Mouse (Mus musculus) ES-E14 (cell line): ENCODE results near the gene Tmem88b. TPM values are rescaled to one million over a fixed set of nuclear protein-coding genes. Genes with fewer than 3 reads are reported as not detected.
"Not testable (repeated sequence)": the region's sequence is repeated elsewhere in the genome, so short reads cannot be mapped to it uniquely, and the experiment has no call there.

Source experiments
- DNase-seq: peaks from one replicate; pipeline ENCODE4 v3.0.0-alpha.2; 2013; ENCODE audit warnings: low read depth, low spot score
- H3K27ac ChIP-seq: 2 replicates; pipeline ENCODE4 v1.5.1; 2012; ENCODE audit warnings: low read depth, mild to moderate bottlenecking, low read length, moderate library complexity, mixed read lengths; ENCODE audit not compliant: poor library complexity, insufficient read depth, severe bottlenecking
- H3K36me3 ChIP-seq: 2 replicates; pipeline ENCODE4 v1.6.1; 2012; ENCODE audit warnings: mild to moderate bottlenecking, low read length, moderate library complexity, mixed read lengths; ENCODE audit not compliant: control insufficient read depth, poor library complexity, insufficient read depth, severe bottlenecking
- H3K4me1 ChIP-seq, 2 experiments: fragments of 150-350 bp in 1 of 2; sonication (generic) in 1 of 2; 2 replicates each; pipeline ENCODE4 v1.6.1; 2012; ENCODE audit warnings: low read length in 2 of 2, mild to moderate bottlenecking in 1 of 2, mixed read lengths in 1 of 2; ENCODE audit not compliant: control insufficient read depth in 2 of 2, insufficient read depth in 2 of 2, poor library complexity in 1 of 2
- H3K4me3 ChIP-seq, 2 experiments: fragments of 150-350 bp in 1 of 2; sonication (generic) in 1 of 2; 2 replicates each; pipeline ENCODE4 v1.5.1; 2012; ENCODE audit warnings: low read length in 2 of 2, low read depth in 1 of 2, mild to moderate bottlenecking in 1 of 2, mixed read lengths in 1 of 2; ENCODE audit not compliant: insufficient read depth in 1 of 2, poor library complexity in 1 of 2, severe bottlenecking in 1 of 2
- H3K9ac ChIP-seq: 2 replicates; pipeline ENCODE4 v1.6.1; 2012; ENCODE audit warnings: low read depth, mild to moderate bottlenecking, low read length, mixed read lengths; ENCODE audit not compliant: poor library complexity, insufficient read depth, severe bottlenecking
- H3K9me3 ChIP-seq: fragments of 150-350 bp; sonication (generic); 2 replicates; pipeline ENCODE4 v1.6.1; 2012; ENCODE audit warnings: low read depth, mild to moderate bottlenecking, low read length; ENCODE audit not compliant: control insufficient read depth, insufficient read depth
- CHD2 ChIP-seq: IDR thresholded peaks from 2 replicates; pipeline ENCODE4 v1.6.1; 2014; ENCODE audit warnings: mild to moderate bottlenecking, low read depth, low read length, inconsistent platforms
- HCFC1 ChIP-seq: IDR thresholded peaks from 2 replicates; pipeline ENCODE4 v1.6.1; 2012; ENCODE audit warnings: low read length, inconsistent platforms, borderline replicate concordance; ENCODE audit not compliant: insufficient read depth
- MAFK ChIP-seq: IDR thresholded peaks from 2 replicates; pipeline ENCODE4 v1.6.1; 2014; ENCODE audit warnings: mild to moderate bottlenecking, low read depth, low read length, inconsistent platforms; ENCODE audit not compliant: insufficient read depth
- ZC3H11A ChIP-seq: IDR thresholded peaks from 2 replicates; pipeline ENCODE4 v1.6.1; 2012; ENCODE audit warnings: low read depth, mild to moderate bottlenecking, inconsistent platforms, low read length, borderline replicate concordance
- ZNF384 ChIP-seq: IDR thresholded peaks from 2 replicates; pipeline ENCODE4 v1.6.1; 2012; ENCODE audit warnings: low read depth, low read length, inconsistent platforms
- in situ Hi-C, 2 experiments: fragments of 600-800 bp; cut with MboI; formaldehyde crosslinking; loops; one replicate each; pipeline ENCODE4 v1.15.1; 2025; ENCODE audit warnings: low sequenced_read_pairs in 2 of 2, inconsistent platforms in 1 of 2; ENCODE audit not compliant: unreplicated experiment in 2 of 2
- total RNA-seq: library from RNA; depleted of rRNA; stranded (reverse); fragments of 300-350 nt; gene quantifications from 2 replicates; pipeline ENCODE4 v1.2.3, GENCODE M21; 2012

The Tmem88b gene
- total RNA-seq, 1 experiment: 0.09 TPM

DNA sequence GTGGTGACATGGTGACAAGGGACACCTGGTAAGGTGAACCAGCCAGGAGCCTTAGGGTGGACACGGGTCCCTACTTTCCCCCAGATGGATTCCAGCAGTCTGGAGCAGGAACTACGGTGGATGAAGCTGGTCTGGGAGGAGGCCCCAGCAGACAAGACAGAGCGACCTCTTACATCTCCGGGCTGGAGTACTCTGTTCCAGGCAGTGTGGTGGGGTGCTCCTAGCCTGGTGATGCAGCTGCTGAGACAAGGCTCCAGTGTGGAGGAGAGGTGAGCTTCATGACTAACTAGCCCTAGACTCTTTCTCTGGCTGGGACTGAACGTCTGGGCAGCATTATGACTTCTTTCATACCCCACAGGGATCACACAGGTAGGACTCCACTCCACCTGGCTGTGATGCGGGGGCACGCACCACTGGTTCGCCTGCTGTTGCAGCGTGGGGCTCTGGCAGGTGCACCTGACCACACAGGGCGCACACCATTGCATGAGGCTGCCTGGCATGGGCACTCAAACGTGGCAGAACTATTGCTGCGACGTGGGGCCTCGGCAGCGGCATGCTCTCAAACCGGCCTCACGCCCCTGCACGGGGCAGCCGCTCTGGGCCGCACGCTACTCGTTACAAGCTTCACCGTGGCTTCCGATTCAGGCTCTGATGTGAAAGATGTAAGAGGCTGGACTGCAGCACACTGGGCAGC lies 5.7 kb upstream of the Tmem88b start:
- H3K9me3 ChIP-seq: no peaks in the 10 kb centered on the region
- TF ChIP-seq ZC3H11A (no peak), CHD2 (no peak), MAFK (no peak), ZNF384 (no peak), HCFC1 (no peak)
- in situ Hi-C loops: no loop called here
- H3K4me3 ChIP-seq: peak overlapping the region; percentile 58
- no peaks in the 10 kb centered on the region for H3K4me1 ChIP-seq
- H3K36me3 ChIP-seq: no peaks in the 10 kb centered on the region
- H3K27ac ChIP-seq: no peak overlapping the region
- H3K9ac ChIP-seq: peak overlapping the region; percentile 2; the same call in 1 of the 2 replicates
- DNase-seq: no peak

DNA sequence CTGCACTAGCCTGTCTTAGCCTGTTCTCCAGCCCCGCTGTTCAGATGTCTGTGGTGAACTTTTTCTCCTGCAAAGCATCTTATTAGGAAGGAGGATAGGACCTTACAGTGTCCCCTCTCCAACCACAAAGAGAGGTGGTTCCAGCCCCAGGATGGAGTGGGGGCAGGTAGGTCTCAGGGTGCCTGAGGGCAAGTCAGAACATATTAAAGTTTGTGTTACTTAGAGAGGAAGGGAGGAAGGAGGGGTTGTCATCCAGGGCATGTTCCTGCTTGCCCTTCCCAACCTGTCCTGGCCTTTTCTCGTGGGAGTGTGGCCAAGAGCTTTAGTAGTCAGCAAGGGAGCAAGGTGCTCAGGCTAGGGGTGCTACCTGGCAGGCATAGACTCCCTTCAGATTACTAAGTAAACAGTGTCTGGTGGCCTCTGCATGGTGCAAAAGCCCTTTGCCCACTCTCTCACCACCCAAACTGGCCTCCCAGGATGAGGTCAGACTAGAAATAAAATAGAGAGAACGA lies 5.0 kb upstream of the Tmem88b start:
- DNase-seq: no peak
- H3K9me3 ChIP-seq: no peaks in the 10 kb centered on the region
- no peak overlapping the region for H3K4me3 ChIP-seq
- TF ChIP-seq ZNF384: no peak
- no peak for TF ChIP-seq CHD2
- TF ChIP-seq MAFK: no peak
- no peak for TF ChIP-seq HCFC1
- TF ChIP-seq ZC3H11A: no peak
- H3K4me1 ChIP-seq: no peaks in the 10 kb centered on the region
- in situ Hi-C loops: no loop called here
- no peak overlapping the region for H3K9ac ChIP-seq
- no peaks in the 10 kb centered on the region for H3K36me3 ChIP-seq
- H3K27ac ChIP-seq: no peak overlapping the region

DNA sequence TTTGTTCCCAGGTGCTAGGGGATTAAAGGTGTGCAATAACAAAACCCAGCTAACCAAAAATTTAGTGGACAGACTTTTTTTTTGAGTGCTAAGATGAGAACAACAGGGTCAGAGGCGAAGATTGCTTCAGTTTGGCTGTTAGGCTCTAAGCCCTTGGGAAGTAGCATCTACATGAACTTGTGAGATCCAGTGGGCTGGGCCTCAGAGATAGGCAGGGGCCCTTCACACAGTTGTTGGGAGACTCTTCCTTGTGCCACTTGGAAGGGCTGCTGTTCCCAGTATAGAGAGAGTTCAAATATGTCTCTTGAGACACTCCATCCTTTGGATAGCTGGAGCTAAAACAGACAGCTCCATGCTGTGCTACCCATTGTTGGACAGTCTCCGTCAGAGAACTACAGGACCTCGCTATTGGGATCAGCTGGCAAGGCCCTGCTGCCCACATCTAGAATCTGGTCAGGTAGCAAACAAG lies 4.4 kb upstream of the Tmem88b start, which contains the start of gene Ankrd65:
Gene Ankrd65 (plus strand): TSS at position 419 of the 469 bp plus-strand sequence.
- in situ Hi-C loops: no loop called here
- no peak for DNase-seq
- Histone ChIP-seq H3K27ac (no peak within 1 kb of the TSS), H3K9me3 (no peaks in the 10 kb centered on the region), H3K36me3 (no peaks in the 10 kb centered on the region), H3K4me1 (peaks cover 3 to 4% of the 10 kb centered on the region in 2 experiments; a peak in 3 of 4 replicates), H3K4me3 (no peak within 1 kb of the TSS), H3K9ac (no peak within 1 kb of the TSS)
- TF ChIP-seq ZNF384 (no peak), CHD2 (no peak), MAFK (no peak), HCFC1 (no peak), ZC3H11A (no peak)

DNA sequence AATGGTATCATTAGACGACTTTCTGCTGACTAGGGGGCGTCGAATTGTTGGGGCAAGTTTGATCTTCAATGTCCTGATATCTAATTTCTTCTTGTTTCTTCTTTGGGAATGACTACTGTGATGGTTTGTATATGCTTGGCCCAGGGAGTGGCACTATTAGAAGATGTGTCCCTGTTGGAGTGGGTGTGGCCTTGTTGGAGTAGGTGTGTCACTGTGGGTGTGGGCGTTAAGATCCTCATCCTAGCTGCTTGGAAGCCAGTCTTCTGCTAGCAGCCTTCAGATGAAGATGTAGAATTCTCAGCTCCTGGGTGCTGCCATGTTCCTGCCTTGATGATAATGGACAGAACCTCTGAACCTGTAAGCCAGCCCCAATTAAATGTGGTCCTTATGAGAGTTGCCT lies 3.2 kb upstream of the Tmem88b start:
- H3K9me3 ChIP-seq, H3K9ac ChIP-seq, H3K27ac ChIP-seq, H3K4me1 ChIP-seq, H3K4me3 ChIP-seq, H3K36me3 ChIP-seq, DNase-seq, in situ Hi-C loops: not testable (repeated sequence)

DNA sequence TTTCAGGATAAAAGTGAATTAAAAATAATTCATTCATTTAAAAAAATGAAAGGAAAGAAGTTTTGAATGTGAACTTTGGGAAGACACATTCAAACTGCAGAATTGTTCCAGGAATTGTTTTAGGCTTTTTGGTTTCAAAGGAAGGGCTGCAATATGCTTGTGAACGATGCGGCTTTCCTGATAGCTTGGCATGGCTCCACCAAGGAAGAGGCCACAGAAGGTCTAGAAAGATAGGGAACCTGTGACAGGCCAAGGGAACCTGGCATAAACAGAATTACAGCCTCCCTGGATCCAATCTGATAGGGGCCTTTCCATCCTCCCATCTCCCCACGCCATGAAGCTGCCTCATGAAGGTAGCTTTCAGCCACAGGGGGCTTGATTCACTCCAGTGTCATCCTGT lies 2.6 kb upstream of the Tmem88b start:
- TF ChIP-seq ZNF384 (no peak), MAFK (no peak)
- Histone ChIP-seq H3K36me3 (no peaks in the 10 kb centered on the region), H3K27ac (no peak overlapping the region), H3K4me3 (no peak overlapping the region), H3K4me1 (peaks cover 5 to 7% of the 10 kb centered on the region in 2 experiments; a peak in 3 of 4 replicates), H3K9me3 (no peaks in the 10 kb centered on the region), H3K9ac (no peak overlapping the region)
- DNase-seq: no peak
- in situ Hi-C loops: no loop called here
